Mouse (Mus musculus) gastrocnemius, postnatal 25 days (tissue): ENCODE data around the gene Pou2f1. TPM values are rescaled to one million over a fixed set of nuclear protein-coding genes. Genes with fewer than 3 reads are reported as not detected.
"Not testable (repeated sequence)": the region's sequence is repeated elsewhere in the genome, so short reads cannot be mapped to it uniquely, and the experiment has no call there.

Experiments used
- DNase-seq: peaks from one replicate; pipeline ENCODE4 v3.0.0; 2022
- total RNA-seq, 2 experiments: library from RNA; stranded (reverse); gene quantifications; 1 replicate in 1 of 2; 2 replicates in 1 of 2; pipeline ENCODE4 v1.2.3; 2021

Gene Pou2f1
- total RNA-seq, 2 experiments from 2014 or later: 4.8 to 6.3 TPM

GRCm38 (mm10) chr1:166003181-166004022 is 924 bp upstream of the Pou2f1 start:
- peak; percentile 94 for DNase-seq

GRCm38 (mm10) chr1:166001904-166002489 is 481 bp downstream of the Pou2f1 start:
- DNase-seq: no peak

GRCm38 (mm10) chr1:166001121-166001903 is 1.2 kb downstream of the Pou2f1 start:
- DNase-seq: peak; percentile 31

- DNase-seq: no peak
Observed at GRCm38 (mm10) chr1:166000601-166001120, 1.8 kb downstream of the Pou2f1 start.

GRCm38 (mm10) chr1:165999709-166000108 is 2.8 kb downstream of the Pou2f1 start:
- DNase-seq: no peak

GRCm38 (mm10) chr1:165995661-165996055 is 6.8 kb downstream of the Pou2f1 start:
- no peak for DNase-seq

- DNase-seq: not testable (repeated sequence)
Observed at GRCm38 (mm10) chr1:165995011-165995660, 7.3 kb downstream of the Pou2f1 start.

GRCm38 (mm10) chr1:165994279-165994678 is 8.2 kb downstream of the Pou2f1 start:
- DNase-seq: no peak

GRCm38 (mm10) chr1:165993270-165994156 is 9.0 kb downstream of the Pou2f1 start:
- no peak for DNase-seq

- DNase-seq: no peak
Observed at GRCm38 (mm10) chr1:165988536-165988935, 13.9 kb downstream of the Pou2f1 start.

GRCm38 (mm10) chr1:165988072-165988471 is 14.4 kb downstream of the Pou2f1 start:
- no peak for DNase-seq

- DNase-seq: no peak
Observed at GRCm38 (mm10) chr1:165985743-165986360, 16.6 kb downstream of the Pou2f1 start.

GRCm38 (mm10) chr1:165985186-165985585 is 17.3 kb downstream of the Pou2f1 start:
- DNase-seq: no peak

GRCm38 (mm10) chr1:165976672-165977448 is 25.6 kb downstream of the Pou2f1 start:
- DNase-seq: peak; percentile 5

- no peak for DNase-seq
Observed at GRCm38 (mm10) chr1:165969001-165969690, 33.3 kb downstream of the Pou2f1 start.

GRCm38 (mm10) chr1:165967027-165967654 is 35.3 kb downstream of the Pou2f1 start:
- peak; percentile 7 for DNase-seq

- DNase-seq: no peak
Observed at GRCm38 (mm10) chr1:165966156-165966914, 36.1 kb downstream of the Pou2f1 start.
